Comparison of ENCODE assay signal across 9 mouse cellular contexts in genomic region chr1:165193426-165193825, GRCm38 (mm10). TPM values are rescaled to one million over a fixed set of nuclear protein-coding genes. Genes with fewer than 3 reads are reported as not detected.
A peak's percentile ranks its signal among the peaks of the same experiment; 100 is the strongest.
DNase-seq lines count a peak whose midpoint lies in the region; ATAC-seq and TF ChIP-seq lines count a peak whose summit lies in the region.
"Had no signal": no experiment of that assay in that cellular context is flagged by ENCODE, and none has a peak within 500 bp of the region (broad histone marks: within the 10 kb centered on the region; RNA-seq: fewer than 3 reads in every experiment).

No protein-coding gene starts in this region.

- no peak for ATAC-seq in heart, embryonic 15.5 days (replicated peaks; ENCODE audit: insufficient number of reproducible peaks, insufficient read depth, low FRiP score, low read depth)
- ATAC-seq in hindbrain, embryonic 14.5 days (ENCODE audit: low FRiP score) = no peak
- ATAC-seq in midbrain, embryonic 14.5 days (ENCODE audit: low FRiP score, low TSS enrichment) = no peak

- H3K27me3 ChIP-seq in heart, embryonic 15.5 days = no peaks in the 10 kb centered on the region
- H3K27me3 ChIP-seq in hindbrain, embryonic 14.5 days (ENCODE audit: control insufficient read depth, insufficient read depth, low read length) = peaks cover 29% of the 10 kb centered on the region
- peaks cover 17% of the 10 kb centered on the region for H3K27me3 ChIP-seq in midbrain, embryonic 14.5 days (ENCODE audit: control insufficient read depth, insufficient read depth, low read length)

- H3K27ac ChIP-seq in heart, embryonic 15.5 days = peak overlapping the region; percentile 92
- H3K27ac ChIP-seq in bone marrow, adult 2 months (ENCODE audit: control insufficient read depth, insufficient read depth, low read depth, low read length, poor library complexity) = peak overlapping the region; percentile 93
- no peak overlapping the region for H3K27ac ChIP-seq in hindbrain, embryonic 14.5 days
- H3K27ac ChIP-seq in midbrain, embryonic 14.5 days (replicated peaks; ENCODE audit: low read depth, low read length) = no peak overlapping the region

- H3K36me3 ChIP-seq in heart, embryonic 15.5 days = no peaks in the 10 kb centered on the region
- H3K36me3 ChIP-seq in hindbrain, embryonic 14.5 days (replicated peaks; ENCODE audit: control insufficient read depth, insufficient read depth) = no peaks in the 10 kb centered on the region
- no peaks in the 10 kb centered on the region for H3K36me3 ChIP-seq in midbrain, embryonic 14.5 days (ENCODE audit: control insufficient read depth, insufficient read depth, low read length)

- H3K4me1 ChIP-seq in heart, embryonic 15.5 days (replicated peaks) = peaks cover 23% of the 10 kb centered on the region
- H3K4me1 ChIP-seq in bone marrow, adult 2 months (ENCODE audit: control insufficient read depth, insufficient read depth, low read length) = peaks cover 4% of the 10 kb centered on the region; the same call in 1 of the 2 replicates
- H3K4me1 ChIP-seq in hindbrain, embryonic 14.5 days (replicated peaks; ENCODE audit: control insufficient read depth, insufficient read depth, low read length) = peaks cover 4% of the 10 kb centered on the region; the same call in 1 of the 2 replicates
- peaks cover 7% of the 10 kb centered on the region; the same call in 1 of the 2 replicates for H3K4me1 ChIP-seq in midbrain, embryonic 14.5 days (ENCODE audit: control insufficient read depth, insufficient read depth, low read length)

- H3K4me3 ChIP-seq in heart, embryonic 15.5 days = peak overlapping the region; percentile 83
- peak overlapping the region; percentile 80 for H3K4me3 ChIP-seq in bone marrow, adult 2 months (replicated peaks; ENCODE audit: control insufficient read depth, low read depth, low read length)
- H3K4me3 ChIP-seq in hindbrain, embryonic 14.5 days (replicated peaks; ENCODE audit: low read length) = peak overlapping the region; percentile 67
- peak overlapping the region; percentile 71 for H3K4me3 ChIP-seq in midbrain, embryonic 14.5 days (replicated peaks; ENCODE audit: low read depth, low read length)

- WGBS in heart, embryonic 15.5 days = 8% methylated on average over 7 of the region's 7 CpGs
- 0% methylated on average over 7 of the region's 7 CpGs for WGBS in bone marrow, adult 2 months
- 24% methylated on average over 7 of the region's 7 CpGs for WGBS in hindbrain, embryonic 14.5 days
- 21% methylated on average over 7 of the region's 7 CpGs for WGBS in midbrain, embryonic 14.5 days

- no peak for TF ChIP-seq CTCF in bone marrow, adult 2 months (IDR thresholded peaks at IDR 0.05; ENCODE audit: control insufficient read depth, insufficient read depth, low read length)

- no peak for TF ChIP-seq POLR2A in bone marrow, adult 2 months (IDR thresholded peaks at IDR 0.05; ENCODE audit: borderline replicate concordance, control insufficient read depth, low read depth, low read length)

- H3K9me3 ChIP-seq in heart, embryonic 15.5 days (replicated peaks) = no peaks in the 10 kb centered on the region
- no peaks in the 10 kb centered on the region for H3K9me3 ChIP-seq in hindbrain, embryonic 14.5 days (ENCODE audit: control insufficient read depth, low read length)
- H3K9me3 ChIP-seq in midbrain, embryonic 14.5 days (ENCODE audit: control insufficient read depth, low read length) = no peaks in the 10 kb centered on the region

- H3K9ac ChIP-seq in heart, embryonic 15.5 days = peak overlapping the region; percentile 90
- H3K9ac ChIP-seq in hindbrain, embryonic 14.5 days = peak overlapping the region; percentile 59
- peak overlapping the region; percentile 62 for H3K9ac ChIP-seq in midbrain, embryonic 14.5 days (replicated peaks; ENCODE audit: low read length)

- peak overlapping the region; percentile 91 for H3K4me2 ChIP-seq in heart, embryonic 15.5 days
- H3K4me2 ChIP-seq in hindbrain, embryonic 14.5 days (replicated peaks) = peak overlapping the region; percentile 86
- peak overlapping the region; percentile 97 for H3K4me2 ChIP-seq in midbrain, embryonic 14.5 days (ENCODE audit: low read length)

- DNase-seq in heart, adult 8-10 months (ENCODE audit: low spot score) = no peak
- DNase-seq in hindbrain, embryonic 14.5 days (ENCODE audit: low spot score) = no peak
- DNase-seq in midbrain, embryonic 14.5 days = no peak
- no peak for DNase-seq in spleen, postnatal 36 days (ENCODE audit: low spot score in 2 of 2)
- DNase-seq in ovary, postnatal 10 days (ENCODE audit: low spot score) = no peak
- no peak for DNase-seq in adrenal gland, postnatal 10 days
- DNase-seq: kidney, adult 18-20 months had no signal

RNA-seq across cellular contexts. Expression of gene Sft2d2, which starts 0.8 kb away (rescaled TPM):
- 17.3 and 20.6 TPM in 2 replicates for polyA plus RNA-seq in heart, embryonic 15.5 days (2015; fragmentation: Nextera tagmentation; extraction: Ambion mirVana)
- 10 to 100 TPM; 14.2 to 18.1 (median 15.5) TPM for total RNA-seq in heart, adult 8-10 months (2022)
- polyA plus RNA-seq in bone marrow, adult 2 months (2011; ENCODE audit: insufficient read depth, insufficient read length, low replicate concordance, missing spikeins) = 6.4 and 14.3 TPM in 2 replicates
- polyA plus RNA-seq in hindbrain, embryonic 14.5 days (2014; fragmentation: Nextera tagmentation; extraction: Ambion mirVana) = 8.0 and 9.3 TPM in 2 replicates
- 4.3 and 6.1 TPM in 2 replicates for polyA plus RNA-seq in midbrain, embryonic 14.5 days (2014; fragmentation: Nextera tagmentation; extraction: Ambion mirVana)
- total RNA-seq in adrenal gland, postnatal 10 days (2021) = 10 to 100 TPM; 23.6 to 25.1 TPM

RNA-seq across cellular contexts. Expression of gene Tbx19, which starts 32.9 kb away (rescaled TPM):
- 0.19 TPM in 1 of 2 replicates, not detected in the other for polyA plus RNA-seq in heart, embryonic 15.5 days (2015; fragmentation: Nextera tagmentation; extraction: Ambion mirVana)
- not detected for total RNA-seq in heart, adult 8-10 months (2022)
- polyA plus RNA-seq in bone marrow, adult 2 months (2011; ENCODE audit: insufficient read depth, insufficient read length, low replicate concordance, missing spikeins) = not detected in 2 replicates
- polyA plus RNA-seq in hindbrain, embryonic 14.5 days (2014; fragmentation: Nextera tagmentation; extraction: Ambion mirVana) = not detected in 2 replicates
- polyA plus RNA-seq in midbrain, embryonic 14.5 days (2014; fragmentation: Nextera tagmentation; extraction: Ambion mirVana) = not detected in 2 replicates
- total RNA-seq in adrenal gland, postnatal 10 days (2021) = not detected

RNA-seq across cellular contexts. Expression of gene Tiprl, which starts 43.4 kb away (rescaled TPM):
- 86.6 and 87.5 TPM in 2 replicates for polyA plus RNA-seq in heart, embryonic 15.5 days (2015; fragmentation: Nextera tagmentation; extraction: Ambion mirVana)
- total RNA-seq in heart, adult 8-10 months (2022) = 10 to 100 TPM; 30.0 to 36.4 (median 34.8) TPM
- 19.4 and 33.0 TPM in 2 replicates for polyA plus RNA-seq in bone marrow, adult 2 months (2011; ENCODE audit: insufficient read depth, insufficient read length, low replicate concordance, missing spikeins)
- 136 and 138 TPM in 2 replicates for polyA plus RNA-seq in hindbrain, embryonic 14.5 days (2014; fragmentation: Nextera tagmentation; extraction: Ambion mirVana)
- 145 and 150 TPM in 2 replicates for polyA plus RNA-seq in midbrain, embryonic 14.5 days (2014; fragmentation: Nextera tagmentation; extraction: Ambion mirVana)
- total RNA-seq in adrenal gland, postnatal 10 days (2021) = 10 to 100 TPM; 51.6 to 61.5 TPM

Comparison
In these comparisons a context has a peak if more than half of its experiments do, and no peak if none do; other contexts are left out.
1. H3K27ac ChIP-seq: peak in heart, embryonic 15.5 days (single experiment) and bone marrow, adult 2 months (single experiment); none in hindbrain, embryonic 14.5 days (single experiment) and midbrain, embryonic 14.5 days (single experiment).
2. Peak in every context shown above with its lines, with median percentiles within 50 percentile points of each other: H3K4me2 ChIP-seq, H3K4me3 ChIP-seq and H3K9ac ChIP-seq.